Mouse (Mus musculus) cerebellum, adult 9-11 months (tissue): Measurements from ENCODE around the gene Usp50.

Experiments
- DNase-seq: peaks from one replicate; pipeline ENCODE4 v3.0.0; 2022

Gene Usp50

GRCm38 (mm10) chr2:126735339-126736073, 47.8 kb downstream of the Usp50 start:
- no peak for DNase-seq

- DNase-seq: no peak
Observed at GRCm38 (mm10) chr2:126730502-126730901, 52.8 kb downstream of the Usp50 start.

GRCm38 (mm10) chr2:126729207-126729606, 54.1 kb downstream of the Usp50 start:
- no peak for DNase-seq

- no peak for DNase-seq
Observed at GRCm38 (mm10) chr2:126712950-126713349, 70.3 kb downstream of the Usp50 start.

- no peak for DNase-seq
Observed at GRCm38 (mm10) chr2:126712526-126712925, 70.7 kb downstream of the Usp50 start.

- DNase-seq: no peak
Observed at GRCm38 (mm10) chr2:126708361-126708760, 74.9 kb downstream of the Usp50 start.

GRCm38 (mm10) chr2:126707438-126707779, 75.9 kb downstream of the Usp50 start:
- no peak for DNase-seq

- peak; percentile 98 for DNase-seq
Observed at GRCm38 (mm10) chr2:126706759-126707437, 76.4 kb downstream of the Usp50 start, which contains the start of gene Usp8. Usp8 (plus strand) TSS chr2:126707328.

- no peak for DNase-seq
Observed at GRCm38 (mm10) chr2:126695285-126695684, 88.0 kb downstream of the Usp50 start.

- DNase-seq: no peak
Observed at GRCm38 (mm10) chr2:126691290-126691689, 92.0 kb downstream of the Usp50 start.

GRCm38 (mm10) chr2:126682937-126683336, 100.3 kb downstream of the Usp50 start:
- no peak for DNase-seq

- DNase-seq: no peak
Observed at GRCm38 (mm10) chr2:126682333-126682732, 100.9 kb downstream of the Usp50 start.

- DNase-seq: no peak
Observed at GRCm38 (mm10) chr2:126677366-126677765, 105.9 kb downstream of the Usp50 start.

GRCm38 (mm10) chr2:126676122-126676515, 107.2 kb downstream of the Usp50 start, which contains the start of gene Gabpb1:
Gabpb1 (minus strand) TSS chr2:126676337.
- DNase-seq: no peak

GRCm38 (mm10) chr2:126675169-126676121, 107.8 kb downstream of the Usp50 start:
- peak; percentile 89 for DNase-seq

- DNase-seq: no peak
Observed at GRCm38 (mm10) chr2:126674441-126675168, 108.7 kb downstream of the Usp50 start.

- no peak for DNase-seq
Observed at GRCm38 (mm10) chr2:126673317-126674242, 109.7 kb downstream of the Usp50 start.

GRCm38 (mm10) chr2:126668621-126669252, 114.5 kb downstream of the Usp50 start:
- DNase-seq: no peak

GRCm38 (mm10) chr2:126665984-126666383, 117.3 kb downstream of the Usp50 start:
- DNase-seq: no peak

GRCm38 (mm10) chr2:126663481-126663880, 119.8 kb downstream of the Usp50 start:
- DNase-seq: no peak
